Mouse (Mus musculus): Measurements from ENCODE around the gene P2ry2. TPM values are rescaled to one million over a fixed set of nuclear protein-coding genes. Genes with fewer than 3 reads are reported as not detected.

P2ry2 gene
- 0.76 TPM in 2 replicates for polyA plus RNA-seq (2015; fragmentation: Nextera tagmentation; extraction: Ambion mirVana)

DNA sequence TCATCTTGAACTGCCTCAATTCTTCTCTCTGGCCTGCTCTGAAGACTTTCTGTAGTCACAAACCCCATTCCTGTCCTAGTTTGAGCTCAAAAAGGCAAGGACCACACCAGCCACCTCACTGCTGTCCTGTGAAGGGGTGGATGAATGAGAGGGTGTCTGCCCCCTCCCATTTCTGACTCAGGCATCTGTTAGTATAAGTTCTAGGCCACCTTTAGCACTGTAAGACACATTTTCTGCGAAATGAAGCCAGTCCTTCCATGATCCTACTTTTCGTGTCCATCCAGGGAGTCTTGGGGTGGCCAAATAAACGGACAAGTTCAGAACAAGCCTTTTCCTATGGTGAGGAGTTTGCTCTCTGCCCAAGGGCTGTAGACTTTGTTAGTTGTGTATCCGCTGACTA lies at the start of gene P2ry2:
P2ry2 (minus strand) TSS at position 326 of the 400 bp plus-strand sequence.
- peaks cover 67% of the 10 kb centered on the region for H3K27me3 ChIP-seq
- H3K4me3 ChIP-seq (replicated peaks), result peak within 1 kb of the TSS; percentile 54
- no peak for DNase-seq
- no peak within 1 kb of the TSS for H3K27ac ChIP-seq
- no peaks in the 10 kb centered on the region for H3K36me3 ChIP-seq
- no peaks in the 10 kb centered on the region for H3K9me3 ChIP-seq (replicated peaks)
- H3K4me2 ChIP-seq, result peak within 1 kb of the TSS; percentile 73
- WGBS (ENCODE audit: insufficient replicate concordance), result 56% methylated on average over 4 of the region's 4 CpGs
- no peak for ATAC-seq (ENCODE audit: low read depth)
- H3K9ac ChIP-seq, result peak within 1 kb of the TSS; percentile 43
- peaks cover 17% of the 10 kb centered on the region for H3K4me1 ChIP-seq (replicated peaks)

DNA sequence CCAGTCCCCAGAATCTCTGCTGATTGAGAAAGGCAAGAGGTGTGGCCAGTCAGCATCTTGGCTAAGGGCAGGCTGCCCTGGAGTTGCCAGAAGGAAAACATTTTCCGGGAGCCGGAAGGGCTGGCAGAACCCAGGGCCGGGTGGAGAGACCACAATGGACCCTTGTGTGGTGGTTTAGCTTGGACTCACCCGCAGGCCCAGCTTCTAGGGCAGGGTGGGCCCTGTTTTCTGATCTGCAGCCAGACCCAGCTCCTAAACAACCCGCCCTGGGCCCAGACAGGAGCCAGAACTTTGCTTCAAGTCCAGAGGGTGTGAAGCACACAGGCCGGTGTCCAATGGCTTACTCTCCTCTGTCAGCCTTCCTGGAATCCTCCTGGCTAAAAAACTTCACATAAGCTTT lies 49.6 kb upstream of the P2ry2 start:
- Histone ChIP-seq H3K9ac (no peak overlapping the region), H3K9me3 (replicated peaks) (no peaks in the 10 kb centered on the region), H3K4me1 (replicated peaks) (peaks cover 39% of the 10 kb centered on the region), H3K4me3 (replicated peaks) (no peak overlapping the region), H3K36me3 (no peaks in the 10 kb centered on the region), H3K27me3 (no peaks in the 10 kb centered on the region), H3K4me2 (no peak overlapping the region), H3K27ac (no peak overlapping the region)
- DNase-seq (no peak), ATAC-seq (ENCODE audit: low read depth) (no peak)
- WGBS (ENCODE audit: insufficient replicate concordance), result 75% methylated on average over 6 of the region's 6 CpGs

DNA sequence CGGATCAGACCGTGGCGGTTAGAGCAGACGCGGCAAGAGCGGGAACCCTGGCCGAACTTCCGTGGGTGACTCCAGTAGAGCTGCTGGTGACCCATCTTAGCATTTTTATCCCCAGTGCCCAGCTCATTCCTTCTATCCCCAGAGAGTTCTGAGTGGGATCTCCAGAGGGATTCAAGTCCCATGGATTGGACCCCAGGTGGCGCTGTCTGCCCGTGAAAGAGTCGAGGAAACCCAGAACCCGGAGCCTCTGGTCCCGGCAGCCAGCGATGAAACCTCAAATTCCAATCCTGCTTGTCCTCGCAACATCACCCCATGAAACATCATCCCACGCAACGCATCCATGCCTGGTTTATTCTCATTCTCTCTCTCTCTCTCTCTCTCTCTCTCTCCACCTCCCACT lies 48.7 kb upstream of the P2ry2 start:
- peak overlapping the region; percentile 51 for H3K4me2 ChIP-seq
- WGBS (ENCODE audit: insufficient replicate concordance), result 6% methylated on average over 17 of the region's 17 CpGs
- no peak for ATAC-seq (ENCODE audit: low read depth)
- H3K36me3 ChIP-seq, result no peaks in the 10 kb centered on the region
- H3K9me3 ChIP-seq (replicated peaks), result no peaks in the 10 kb centered on the region
- H3K4me1 ChIP-seq (replicated peaks), result peaks cover 32% of the 10 kb centered on the region
- peak; percentile 44 for DNase-seq
- H3K27me3 ChIP-seq, result no peaks in the 10 kb centered on the region
- H3K4me3 ChIP-seq (replicated peaks), result peak overlapping the region; percentile 19; the same call in 1 of the 2 replicates
- no peak overlapping the region for H3K27ac ChIP-seq
- 0 out of 2 replicates have a peak overlapping the region, but pooled peaks have one; percentile 19 for H3K9ac ChIP-seq

DNA sequence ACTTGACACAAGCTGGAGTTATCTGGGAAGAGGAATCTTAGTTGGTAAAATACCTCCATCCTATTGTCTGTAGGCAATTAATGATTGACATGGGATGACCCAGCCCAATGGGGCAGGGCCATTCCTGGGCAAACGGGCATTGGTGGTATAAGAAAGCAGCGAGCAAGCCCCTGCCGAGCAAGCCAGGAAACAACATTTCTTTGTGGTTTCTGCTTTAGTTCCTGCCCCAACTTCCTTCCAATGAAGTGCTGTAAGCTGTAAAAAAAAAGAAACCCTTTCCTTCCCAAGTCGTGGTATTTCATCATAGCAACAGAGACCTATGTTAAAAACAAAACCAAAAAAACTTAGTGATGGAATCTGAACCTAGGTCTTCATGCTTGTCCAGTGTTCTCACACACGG lies 47.8 kb upstream of the P2ry2 start:
- H3K4me2 ChIP-seq, result peak overlapping the region; percentile 51
- 0 out of 2 replicates have a peak, but pooled peaks have one; percentile 25 for ATAC-seq (ENCODE audit: low read depth)
- DNase-seq, result no peak
- H3K9ac ChIP-seq, result no peak overlapping the region
- no peaks in the 10 kb centered on the region for H3K9me3 ChIP-seq (replicated peaks)
- H3K27me3 ChIP-seq, result no peaks in the 10 kb centered on the region
- no peak overlapping the region for H3K27ac ChIP-seq
- H3K36me3 ChIP-seq, result no peaks in the 10 kb centered on the region
- H3K4me1 ChIP-seq (replicated peaks), result peaks cover 24% of the 10 kb centered on the region
- 11% methylated on average over 5 of the region's 5 CpGs for WGBS (ENCODE audit: insufficient replicate concordance)
- H3K4me3 ChIP-seq (replicated peaks), result no peak overlapping the region

DNA sequence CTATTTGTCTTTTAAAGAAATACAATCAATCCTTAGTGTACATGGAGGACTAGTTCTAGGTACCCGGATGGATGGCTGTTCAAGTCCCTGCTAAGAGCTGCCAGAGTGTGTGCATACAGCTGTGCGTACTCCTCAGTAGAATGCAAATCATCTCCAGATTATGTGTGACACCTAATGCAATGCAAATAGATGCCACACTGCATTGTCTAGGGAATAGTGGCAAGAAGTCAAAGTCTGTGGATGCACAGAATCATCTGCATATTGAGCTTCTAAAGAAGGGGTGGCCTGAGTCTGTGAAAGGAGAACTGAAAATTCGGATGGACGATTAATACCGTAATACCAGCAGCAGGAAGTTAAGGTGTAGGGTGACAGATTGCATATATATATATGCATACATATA lies 46.5 kb upstream of the P2ry2 start:
- no peak overlapping the region for H3K4me2 ChIP-seq

DNA sequence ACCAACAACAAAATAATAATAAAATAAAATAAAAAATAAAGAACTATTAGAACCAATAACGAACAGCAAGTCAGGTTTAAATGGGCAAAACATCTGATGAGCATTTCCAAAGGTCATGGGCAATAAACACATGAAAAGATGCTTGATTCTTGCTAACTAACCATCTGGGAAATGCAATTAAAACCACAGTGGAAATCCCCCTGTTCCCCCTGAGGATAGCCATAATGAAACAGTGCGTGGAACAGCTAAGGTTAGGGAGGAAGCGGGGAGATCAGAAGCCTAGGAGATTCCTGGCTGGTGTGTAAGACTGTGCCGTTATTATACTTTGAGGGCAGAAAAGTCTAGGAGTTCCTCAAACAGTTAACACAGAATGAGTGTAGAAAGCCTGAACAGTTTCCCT lies 44.6 kb upstream of the P2ry2 start:
- WGBS (ENCODE audit: insufficient replicate concordance), result 57% methylated on average over 4 of the region's 4 CpGs

More for the DNA sequence above, 46.5 kb upstream of the P2ry2 start:
- 71% methylated on average over 5 of the region's 5 CpGs for WGBS (ENCODE audit: insufficient replicate concordance)
- Histone ChIP-seq H3K9ac (no peak overlapping the region), H3K9me3 (replicated peaks) (no peaks in the 10 kb centered on the region), H3K4me1 (replicated peaks) (peaks cover 20% of the 10 kb centered on the region), H3K4me3 (replicated peaks) (no peak overlapping the region), H3K27ac (no peak overlapping the region), H3K36me3 (no peaks in the 10 kb centered on the region), H3K27me3 (no peaks in the 10 kb centered on the region)
- ATAC-seq (ENCODE audit: low read depth) (no peak), DNase-seq (no peak)

DNA sequence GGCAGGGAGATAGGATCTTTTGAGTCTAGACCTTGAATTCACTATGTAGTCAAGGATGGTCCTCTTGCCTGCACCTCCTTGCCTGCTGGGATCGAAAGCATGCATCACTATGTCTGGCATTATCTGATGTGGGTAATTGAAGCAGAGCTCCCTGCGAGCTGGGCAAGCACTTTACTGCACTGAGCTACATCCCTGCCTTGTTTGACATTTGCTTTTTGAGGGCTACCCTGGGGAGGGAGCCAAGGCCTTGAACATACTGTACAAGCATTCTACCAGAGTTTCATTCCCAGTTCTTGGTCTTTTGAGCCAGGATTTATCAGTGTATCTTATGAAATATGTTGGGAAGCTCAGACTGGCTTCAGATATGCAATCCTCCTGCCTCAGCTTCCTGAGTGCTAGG lies 40.5 kb upstream of the P2ry2 start:
- Histone ChIP-seq H3K36me3 (no peaks in the 10 kb centered on the region), H3K4me3 (replicated peaks) (no peak overlapping the region), H3K4me2 (no peak overlapping the region), H3K27ac (no peak overlapping the region), H3K4me1 (replicated peaks) (no peaks in the 10 kb centered on the region), H3K9me3 (replicated peaks) (no peaks in the 10 kb centered on the region), H3K9ac (no peak overlapping the region), H3K27me3 (no peaks in the 10 kb centered on the region)
- 57% methylated on average over 2 of the region's 2 CpGs for WGBS (ENCODE audit: insufficient replicate concordance)
- DNase-seq (no peak), ATAC-seq (ENCODE audit: low read depth) (no peak)

More for the DNA sequence above, 44.6 kb upstream of the P2ry2 start:
- no peak overlapping the region for H3K4me3 ChIP-seq (replicated peaks)
- H3K4me1 ChIP-seq (replicated peaks), result peaks cover 17% of the 10 kb centered on the region
- no peaks in the 10 kb centered on the region for H3K27me3 ChIP-seq
- H3K27ac ChIP-seq, result no peak overlapping the region
- H3K9me3 ChIP-seq (replicated peaks), result no peaks in the 10 kb centered on the region
- H3K36me3 ChIP-seq, result no peaks in the 10 kb centered on the region
- H3K9ac ChIP-seq, result no peak overlapping the region
- no peak for DNase-seq
- no peak for ATAC-seq (ENCODE audit: low read depth)
- no peak overlapping the region for H3K4me2 ChIP-seq

DNA sequence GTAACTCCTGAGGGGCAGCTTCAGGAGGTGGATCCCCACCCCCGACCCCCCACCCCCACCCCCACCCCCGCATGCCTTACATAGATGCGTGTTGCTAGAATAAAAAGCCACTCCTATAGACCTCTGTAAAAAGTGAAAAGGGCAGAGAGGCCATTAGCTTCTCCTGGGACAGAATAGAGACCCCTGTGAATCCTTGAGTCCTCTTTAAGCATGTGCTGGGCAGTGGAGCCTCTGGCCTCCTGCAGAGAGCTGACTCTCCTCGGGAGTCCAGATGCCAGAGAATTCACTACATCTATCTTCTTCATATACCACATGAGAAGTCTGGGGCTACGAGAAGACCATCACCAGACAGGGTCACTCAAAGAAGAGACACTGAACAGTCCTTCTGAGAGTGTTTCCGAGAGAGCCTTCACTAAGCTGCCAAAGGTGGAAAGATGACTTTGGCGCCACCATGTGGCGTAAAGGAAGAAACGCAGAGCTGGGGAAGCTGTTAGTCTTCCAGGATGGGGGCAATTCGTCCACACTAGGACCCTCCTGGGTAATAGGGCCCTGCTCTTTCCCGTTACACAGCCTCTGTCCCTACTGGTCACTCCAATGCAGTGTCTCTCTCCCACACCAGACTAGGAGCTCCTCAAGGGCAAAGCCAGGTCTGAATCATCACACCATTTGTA lies 39.0 kb upstream of the P2ry2 start:
- Histone ChIP-seq H3K4me2 (no peak overlapping the region), H3K36me3 (no peaks in the 10 kb centered on the region), H3K27me3 (no peaks in the 10 kb centered on the region), H3K4me1 (replicated peaks) (no peaks in the 10 kb centered on the region), H3K9ac (no peak overlapping the region), H3K4me3 (replicated peaks) (no peak overlapping the region), H3K27ac (no peak overlapping the region), H3K9me3 (replicated peaks) (no peaks in the 10 kb centered on the region)
- WGBS (ENCODE audit: insufficient replicate concordance), result 14% methylated on average over 11 of the region's 11 CpGs
- no peak for DNase-seq
- ATAC-seq (ENCODE audit: low read depth), result 0 out of 2 replicates have a peak, but pooled peaks have one; percentile 36

DNA sequence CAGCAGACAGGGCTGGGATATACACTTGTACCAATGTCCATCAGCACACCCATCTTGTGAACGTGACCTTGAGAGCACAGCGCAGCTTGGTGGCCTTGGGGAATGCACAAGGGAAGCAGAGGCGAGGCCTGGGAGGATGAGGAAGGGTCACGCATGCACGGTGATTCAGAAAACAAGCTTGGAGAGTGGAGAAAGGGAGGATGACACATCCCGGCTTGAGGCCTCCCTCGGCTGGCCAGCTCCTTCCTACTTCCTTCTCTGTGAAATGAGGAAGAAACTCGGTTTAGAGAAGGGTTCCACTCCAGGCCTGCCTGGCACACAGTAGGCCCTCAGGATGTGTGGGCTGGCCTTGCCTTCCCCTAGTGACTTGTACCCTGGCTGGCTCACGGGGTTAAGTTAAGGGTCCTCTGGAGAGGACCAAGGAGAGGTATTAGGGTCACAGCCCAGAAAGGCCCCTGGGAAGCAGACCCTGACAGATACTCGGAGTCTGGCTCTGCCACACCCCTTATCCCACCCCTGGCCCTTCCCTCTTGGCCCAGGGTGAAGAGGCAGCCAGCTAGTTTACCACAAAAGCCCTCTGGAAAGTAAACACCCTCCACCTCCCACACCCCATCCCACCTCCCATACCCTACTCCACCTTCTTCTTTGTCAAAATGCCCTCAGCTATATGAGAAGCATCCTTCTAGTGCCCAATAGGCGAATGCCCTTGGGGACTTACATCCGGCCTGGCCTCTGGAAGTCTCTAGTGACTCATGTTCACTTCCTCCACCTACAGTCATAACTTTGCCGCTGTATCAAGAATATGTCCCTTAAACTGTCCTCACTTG lies 38.3 kb upstream of the P2ry2 start:
- H3K27ac ChIP-seq, result no peak overlapping the region
- 35% methylated on average over 13 of the region's 13 CpGs for WGBS (ENCODE audit: insufficient replicate concordance)
- H3K27me3 ChIP-seq, result no peaks in the 10 kb centered on the region
- H3K9me3 ChIP-seq (replicated peaks), result no peaks in the 10 kb centered on the region
- no peak overlapping the region for H3K9ac ChIP-seq
- no peak overlapping the region for H3K4me2 ChIP-seq
- no peak for ATAC-seq (ENCODE audit: low read depth)
- no peaks in the 10 kb centered on the region for H3K36me3 ChIP-seq
- no peak overlapping the region for H3K4me3 ChIP-seq (replicated peaks)
- H3K4me1 ChIP-seq (replicated peaks), result no peaks in the 10 kb centered on the region
- no peak for DNase-seq

DNA sequence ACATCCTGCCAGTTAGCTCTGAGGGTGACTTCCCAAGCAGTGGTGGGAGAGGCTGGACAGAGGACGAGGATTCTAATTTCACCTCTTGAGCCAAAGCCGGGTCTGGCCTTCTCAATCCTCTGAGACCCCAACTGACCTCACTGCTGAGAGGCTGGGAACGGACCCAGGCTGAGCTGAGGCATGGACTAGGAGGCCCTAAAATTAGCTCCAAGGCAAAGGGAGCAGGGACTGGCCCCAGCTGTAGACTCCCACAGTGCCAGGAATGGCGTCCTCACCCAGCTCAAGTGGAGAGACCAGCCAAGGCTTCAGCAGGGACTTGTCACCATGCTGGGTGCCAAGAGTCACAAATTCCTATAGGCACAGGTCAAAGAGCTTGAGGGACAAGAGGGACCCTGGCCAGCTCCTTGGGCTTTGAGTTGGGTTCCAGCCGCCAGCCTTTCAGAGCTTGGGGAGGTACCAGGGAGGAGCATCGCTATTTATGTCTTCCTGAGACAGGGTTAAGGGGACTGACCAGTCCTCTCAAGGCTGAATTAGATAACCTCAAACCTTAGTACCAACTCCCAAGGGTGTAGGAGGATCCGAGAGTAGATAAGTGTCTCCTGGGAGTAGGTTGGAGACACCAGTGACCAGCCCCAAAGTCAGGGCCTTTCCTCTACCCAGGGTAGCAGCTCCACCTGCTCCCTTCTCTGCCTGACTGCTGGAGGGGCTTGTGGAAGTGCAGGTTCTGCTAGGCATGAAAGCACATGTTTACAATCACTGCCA lies 36.8 kb upstream of the P2ry2 start:
- H3K4me1 ChIP-seq (replicated peaks), result no peaks in the 10 kb centered on the region
- WGBS (ENCODE audit: insufficient replicate concordance), result 69% methylated on average over 7 of the region's 7 CpGs
- no peak overlapping the region for H3K4me2 ChIP-seq
- H3K9ac ChIP-seq, result no peak overlapping the region
- H3K27me3 ChIP-seq, result no peaks in the 10 kb centered on the region
- H3K9me3 ChIP-seq (replicated peaks), result no peaks in the 10 kb centered on the region
- no peaks in the 10 kb centered on the region for H3K36me3 ChIP-seq
- DNase-seq (no peak), ATAC-seq (ENCODE audit: low read depth) (no peak)
- no peak overlapping the region for H3K27ac ChIP-seq
- H3K4me3 ChIP-seq (replicated peaks), result no peak overlapping the region

DNA sequence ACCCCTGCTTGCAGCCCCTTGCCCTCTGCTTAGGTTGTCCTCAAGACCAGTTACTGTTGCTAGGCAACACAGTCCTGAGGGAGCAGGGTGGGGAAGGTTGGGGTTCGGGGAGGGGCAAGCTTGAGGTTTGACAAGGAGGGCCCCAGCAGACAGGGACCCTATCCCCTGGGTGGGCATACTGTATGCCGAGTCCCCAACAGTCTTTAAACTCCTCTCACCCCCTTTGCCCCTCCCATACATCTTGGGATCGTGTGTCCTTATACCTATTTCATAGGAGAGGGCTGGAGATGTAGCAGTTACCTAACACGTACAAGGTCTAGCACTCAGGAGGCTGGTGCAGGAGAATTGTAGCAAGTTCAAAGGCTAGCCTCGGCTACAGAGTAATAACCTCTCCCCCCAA lies 35.6 kb upstream of the P2ry2 start:
- no peaks in the 10 kb centered on the region for H3K4me1 ChIP-seq (replicated peaks)
- no peak overlapping the region for H3K4me3 ChIP-seq (replicated peaks)
- no peaks in the 10 kb centered on the region for H3K36me3 ChIP-seq
- H3K9ac ChIP-seq, result no peak overlapping the region
- H3K4me2 ChIP-seq, result no peak overlapping the region
- H3K27ac ChIP-seq, result no peak overlapping the region
- H3K9me3 ChIP-seq (replicated peaks), result no peaks in the 10 kb centered on the region
- H3K27me3 ChIP-seq, result no peaks in the 10 kb centered on the region
- 54% methylated on average over 5 of the region's 5 CpGs for WGBS (ENCODE audit: insufficient replicate concordance)
- ATAC-seq (ENCODE audit: low read depth) (no peak), DNase-seq (no peak)

Data from liver, embryonic 13.5 days (tissue).